Mouse (Mus musculus): ENCODE data around the gene Anp32a. TPM values are rescaled to one million over a fixed set of nuclear protein-coding genes. Genes with fewer than 3 reads are reported as not detected.

The Anp32a gene
- total and polyA plus RNA-seq, 3 experiments = 9.8 to 501 (median 278) TPM

DNA sequence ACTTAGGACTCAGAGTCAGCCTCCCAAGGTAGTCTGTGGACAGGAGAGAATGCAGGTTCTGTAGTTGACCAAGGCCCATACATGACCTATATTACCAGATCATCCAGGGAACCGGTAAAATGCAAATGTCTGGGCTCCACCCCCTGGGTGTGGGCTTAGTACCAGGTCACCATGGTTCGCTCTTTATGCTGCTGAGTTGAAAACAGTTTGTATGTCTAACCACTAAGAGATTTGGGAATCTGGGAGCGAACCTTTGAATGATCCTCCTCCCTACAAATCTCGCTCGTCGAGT is 5.2 kb downstream of the Anp32a start:
- DNase-seq = no peak

DNA sequence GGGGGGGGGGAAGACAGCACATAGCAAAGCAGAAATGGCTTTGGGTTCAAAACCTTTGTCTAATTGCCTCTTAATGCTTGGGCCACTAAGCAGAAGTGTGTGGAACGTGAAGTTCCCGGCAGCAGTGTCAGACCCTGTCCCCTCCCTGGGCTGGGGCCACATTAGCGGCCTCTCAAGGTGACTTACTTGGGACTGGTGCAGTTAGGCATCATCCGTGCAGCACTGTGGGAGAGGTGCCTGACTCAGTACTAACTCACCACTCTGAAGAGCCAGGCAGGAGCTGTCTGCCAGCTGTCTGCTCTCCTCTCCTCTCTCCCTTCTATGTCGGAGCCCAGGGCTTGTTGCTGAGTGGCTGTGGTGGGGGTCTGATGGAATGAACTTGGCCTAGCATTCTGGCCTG is 6.1 kb downstream of the Anp32a start:
- peak; percentile 60 for DNase-seq

DNA sequence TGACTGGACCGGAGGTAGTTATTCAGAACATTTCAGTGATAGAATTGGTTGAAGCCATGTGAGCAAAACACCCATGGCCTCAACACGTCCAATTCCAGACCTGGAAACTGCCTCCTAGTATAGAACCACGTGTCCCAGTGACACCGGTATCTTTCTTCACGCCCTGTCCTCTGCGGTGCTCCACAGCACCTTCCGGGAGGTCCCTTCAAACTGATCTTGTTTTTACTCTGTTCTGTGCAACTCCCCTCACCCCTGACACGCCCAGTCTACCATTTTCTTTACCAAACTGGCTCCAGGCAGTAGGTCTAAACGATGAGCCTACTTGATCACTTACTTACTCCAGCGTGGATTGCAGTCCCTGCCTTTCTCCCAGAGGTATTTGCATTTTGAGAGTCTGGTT is 7.0 kb downstream of the Anp32a start:
- no peak for DNase-seq

- DNase-seq = peak; percentile 29
These were observed 7.4 kb downstream of the Anp32a start for GRCm38 (mm10) chr9:62348467-62348985.

- peak; percentile 41 for DNase-seq
These were observed 8.2 kb downstream of the Anp32a start for GRCm38 (mm10) chr9:62349250-62349649.

DNA sequence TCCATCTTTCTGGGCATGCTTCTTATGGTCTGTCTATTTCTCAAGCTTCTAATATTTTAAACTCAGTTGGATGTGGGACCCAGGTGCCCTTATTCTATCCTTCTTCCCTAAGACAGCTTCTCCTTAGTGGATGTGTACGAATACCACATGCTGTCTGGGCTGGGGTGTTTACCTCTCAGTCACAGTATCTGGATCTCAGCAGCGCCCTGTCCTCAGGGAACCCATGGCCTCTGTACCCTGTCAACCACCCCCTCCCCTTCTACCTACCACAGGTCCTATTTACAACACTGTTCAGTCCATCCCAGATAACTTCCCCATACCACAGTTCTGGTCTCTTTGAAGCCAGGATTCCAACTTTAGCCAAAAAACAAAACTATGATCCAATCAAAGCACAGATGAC is 9.6 kb downstream of the Anp32a start:
- no peak for DNase-seq

DNA sequence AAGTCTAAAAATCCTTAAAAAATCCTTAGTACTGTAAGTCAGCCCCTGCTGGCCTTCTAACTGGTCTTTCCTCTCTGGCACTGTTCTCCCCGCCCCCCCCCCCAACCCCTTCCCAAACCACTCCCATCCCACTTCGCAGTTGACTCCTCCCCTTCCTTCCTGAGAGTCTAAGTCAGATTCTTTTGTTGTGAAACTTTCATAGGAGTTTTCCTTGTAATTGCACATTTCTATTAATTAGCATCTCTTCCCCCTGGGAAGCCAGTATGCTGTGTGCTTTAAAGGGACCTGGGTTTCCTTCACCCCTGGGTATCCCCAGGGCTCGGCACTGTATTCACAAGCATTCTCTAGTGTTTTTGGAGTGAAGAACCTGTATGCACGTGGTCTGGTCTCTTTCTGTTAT is 10.1 kb downstream of the Anp32a start:
- DNase-seq = no peak

DNA sequence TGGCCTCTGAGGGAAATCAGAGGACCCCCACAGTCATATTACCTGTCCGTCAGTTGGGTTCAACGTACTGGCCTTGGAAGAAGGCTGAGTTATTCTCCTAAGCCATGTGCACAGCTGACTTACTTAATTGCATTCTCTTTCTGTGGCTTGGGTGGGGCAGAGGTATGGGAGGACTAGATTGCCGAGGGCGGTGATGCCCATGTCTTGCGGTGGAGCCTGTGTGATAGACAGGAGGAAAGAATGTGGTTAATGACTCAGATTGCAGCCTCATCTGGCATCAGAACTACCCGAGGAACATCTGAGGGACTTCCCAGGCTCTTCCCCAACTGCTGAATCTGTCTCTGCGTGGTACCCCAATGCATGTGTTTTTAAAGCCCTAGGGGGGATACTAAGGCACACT is 12.7 kb downstream of the Anp32a start:
- DNase-seq = peak; percentile 24

DNA sequence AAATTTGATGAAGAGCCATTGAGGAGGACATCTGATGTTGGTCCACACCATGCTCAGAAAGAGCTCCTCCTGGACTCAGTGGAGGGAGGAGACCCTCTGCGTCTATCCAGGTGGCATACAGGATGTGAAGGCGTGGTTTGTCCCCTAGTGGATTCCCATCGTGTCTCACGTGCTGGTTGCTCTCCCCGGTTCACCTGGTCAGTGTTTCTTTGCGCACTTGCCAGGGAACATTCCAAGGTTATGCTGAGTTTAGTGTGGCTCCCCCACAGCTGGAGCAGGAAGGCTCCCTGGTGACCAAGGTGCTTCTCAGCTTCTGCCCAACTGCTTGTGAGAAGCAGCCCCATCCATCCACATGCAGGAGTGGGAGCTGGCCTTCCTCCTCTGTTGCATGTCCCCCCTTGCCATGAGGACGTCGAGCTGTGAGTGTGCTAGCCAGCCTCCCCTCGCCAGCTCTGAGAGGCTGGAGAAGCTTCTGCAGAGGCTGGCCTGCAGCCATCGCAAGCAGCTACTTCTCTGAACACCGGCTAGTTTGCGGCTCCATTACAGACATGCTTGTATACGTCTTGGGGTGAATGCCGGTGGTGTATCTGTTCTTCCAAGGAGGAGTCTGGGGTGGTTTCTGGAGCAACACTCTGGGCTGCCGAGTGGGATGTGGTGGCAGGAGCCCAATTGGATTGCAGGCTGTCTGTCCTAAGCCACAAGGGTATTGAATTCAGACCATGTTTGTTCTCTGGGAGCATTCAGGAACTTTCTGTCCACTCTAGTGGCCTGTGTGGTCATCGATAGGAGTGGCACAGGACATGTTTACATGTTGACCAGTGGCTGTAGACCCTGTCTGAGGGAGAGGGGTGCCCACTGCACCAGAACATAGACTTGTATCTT is 14.0 kb downstream of the Anp32a start:
- no peak for DNase-seq

DNA sequence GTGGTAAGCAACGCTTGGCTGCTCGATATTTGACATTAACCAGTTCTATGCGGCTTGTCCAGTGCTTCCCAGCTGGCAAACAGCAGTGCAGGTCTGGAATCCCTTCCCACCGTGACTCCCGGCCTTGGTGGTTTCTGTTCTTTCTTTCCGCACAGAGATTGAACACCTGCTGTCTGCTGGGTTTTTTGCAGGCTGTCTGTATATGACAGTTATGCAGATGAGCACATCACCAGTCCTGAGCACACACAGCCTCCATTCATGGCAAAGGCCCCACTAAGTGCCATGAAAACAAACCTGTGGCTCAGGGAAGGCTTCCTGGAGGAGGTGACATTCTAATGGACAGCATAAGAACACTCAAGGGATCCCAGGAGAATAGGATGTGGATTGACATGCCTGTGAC is 14.7 kb downstream of the Anp32a start:
- DNase-seq = no peak

- DNase-seq = no peak
These were observed 16.5 kb downstream of the Anp32a start for GRCm38 (mm10) chr9:62357593-62357992.

DNA sequence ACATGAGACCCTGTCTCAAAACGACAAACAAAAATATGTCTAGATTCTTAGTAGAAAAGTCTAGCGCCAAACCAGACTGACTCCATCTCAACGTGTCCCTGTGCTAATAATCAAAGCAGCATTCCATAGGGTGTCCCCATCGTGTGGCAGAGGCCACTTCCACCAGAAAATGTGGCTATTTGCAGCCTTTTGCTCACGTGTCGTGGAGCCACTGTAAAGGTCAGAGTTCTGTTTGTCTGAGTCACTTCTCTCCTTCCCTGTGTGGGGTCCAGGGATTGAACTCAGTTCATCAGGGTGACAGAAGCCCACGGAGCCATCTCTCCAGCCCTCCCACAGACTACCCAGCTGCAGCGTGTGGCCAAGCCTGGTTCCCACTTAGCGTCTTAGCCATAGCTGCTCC is 17.8 kb downstream of the Anp32a start:
- DNase-seq = peak; percentile 53

DNA sequence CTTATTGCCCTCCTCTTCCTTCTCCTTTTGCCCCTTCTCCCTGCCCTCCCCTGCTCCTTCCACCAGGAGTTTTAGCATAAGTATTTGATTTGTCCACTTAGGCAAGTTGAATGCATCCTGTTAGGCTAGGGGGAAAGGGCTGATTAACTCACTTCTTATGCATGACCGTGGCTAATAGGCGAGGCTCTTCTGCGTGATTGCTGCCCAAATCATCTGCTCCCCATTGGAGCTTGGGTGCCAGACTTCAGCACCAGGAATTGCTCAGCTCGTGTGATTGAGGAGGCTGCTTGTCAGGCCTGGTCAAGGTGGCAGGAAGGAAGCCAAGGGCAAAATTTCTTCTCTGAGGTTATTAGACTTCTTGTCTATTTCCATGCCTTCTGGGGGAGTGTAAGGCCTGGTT is 19.8 kb downstream of the Anp32a start:
- peak; percentile 71 for DNase-seq

- peak; percentile 24 for DNase-seq
These were observed 21.8 kb downstream of the Anp32a start for GRCm38 (mm10) chr9:62362835-62363385.

- DNase-seq = peak; percentile 96
These were observed 22.5 kb downstream of the Anp32a start for GRCm38 (mm10) chr9:62363619-62364018.

DNA sequence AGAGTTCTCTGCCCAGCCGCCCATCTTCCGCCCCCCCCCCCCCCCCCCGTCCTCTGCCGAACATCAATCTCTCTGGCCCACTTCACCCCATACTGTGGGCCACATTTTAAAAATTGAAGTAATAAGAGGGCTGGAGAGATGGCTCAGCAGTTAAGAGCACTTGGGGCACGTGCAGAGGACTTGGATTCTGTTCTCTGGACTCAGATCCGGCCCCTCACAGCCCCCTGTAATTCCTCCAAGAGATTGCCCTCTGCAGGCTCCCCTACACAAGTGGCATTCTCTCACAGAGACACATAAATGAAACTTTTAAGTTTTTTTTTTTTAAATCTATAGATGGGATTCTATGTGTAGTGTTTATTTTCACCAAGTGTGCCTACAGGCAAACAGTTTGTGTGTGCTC is 23.1 kb downstream of the Anp32a start:
- peak; percentile 25 for DNase-seq

DNA sequence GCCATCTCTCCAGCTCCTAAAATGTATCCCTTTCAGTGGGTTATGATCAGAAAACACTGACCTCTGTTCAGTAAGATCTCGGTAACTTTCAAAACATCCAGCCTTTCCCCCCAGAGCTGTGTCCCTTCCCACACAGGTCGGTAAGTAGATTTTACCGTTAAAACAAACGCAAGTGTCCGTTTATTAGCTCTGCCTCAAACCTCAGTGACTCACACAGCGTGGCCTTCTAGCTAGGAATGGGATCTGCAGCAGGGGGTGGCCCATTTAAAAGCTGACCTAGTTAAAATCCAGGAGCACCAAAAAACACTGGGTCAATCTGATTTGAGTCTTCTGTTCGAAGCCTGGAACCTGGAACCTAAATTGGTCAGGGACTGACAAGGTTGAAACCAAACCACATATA is 23.7 kb downstream of the Anp32a start:
- peak; percentile 85 for DNase-seq

DNA sequence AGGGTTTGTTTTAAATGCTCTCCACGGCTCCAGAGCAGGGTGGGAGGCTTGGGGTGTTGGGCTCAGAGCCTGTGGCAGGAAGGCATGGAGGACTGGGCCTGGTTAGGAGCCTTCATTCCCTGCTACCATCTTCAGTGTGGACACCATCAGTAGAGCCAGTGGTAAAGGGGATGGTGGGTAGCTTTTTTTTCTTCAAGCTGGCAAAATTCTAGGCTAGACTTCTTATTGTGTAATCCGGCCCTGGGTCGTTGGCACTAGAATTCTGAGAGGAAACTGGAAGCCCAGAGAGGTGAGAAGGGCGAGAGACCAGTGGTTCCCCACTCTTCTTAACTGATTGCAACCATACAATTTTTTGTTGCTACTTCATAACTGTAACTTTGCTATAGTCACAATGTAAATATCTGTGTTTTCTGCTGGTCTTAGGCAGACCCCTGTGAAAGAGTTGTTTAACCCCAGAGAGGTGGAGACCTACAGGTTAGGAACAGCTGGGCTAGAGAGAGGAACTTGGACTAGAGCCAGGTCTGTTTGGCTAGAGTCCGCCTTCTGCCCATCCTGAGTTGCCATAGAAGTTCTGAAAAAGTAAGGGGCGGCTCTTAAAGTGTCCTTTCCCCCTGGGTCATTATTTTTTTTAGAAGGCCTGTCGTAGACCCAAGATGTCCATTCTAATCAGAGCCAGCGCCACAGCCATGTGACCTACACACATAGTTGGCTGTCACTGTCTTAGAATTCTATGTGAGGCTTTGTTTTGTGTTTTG is 24.4 kb downstream of the Anp32a start:
- peak; percentile 50 for DNase-seq

DNA sequence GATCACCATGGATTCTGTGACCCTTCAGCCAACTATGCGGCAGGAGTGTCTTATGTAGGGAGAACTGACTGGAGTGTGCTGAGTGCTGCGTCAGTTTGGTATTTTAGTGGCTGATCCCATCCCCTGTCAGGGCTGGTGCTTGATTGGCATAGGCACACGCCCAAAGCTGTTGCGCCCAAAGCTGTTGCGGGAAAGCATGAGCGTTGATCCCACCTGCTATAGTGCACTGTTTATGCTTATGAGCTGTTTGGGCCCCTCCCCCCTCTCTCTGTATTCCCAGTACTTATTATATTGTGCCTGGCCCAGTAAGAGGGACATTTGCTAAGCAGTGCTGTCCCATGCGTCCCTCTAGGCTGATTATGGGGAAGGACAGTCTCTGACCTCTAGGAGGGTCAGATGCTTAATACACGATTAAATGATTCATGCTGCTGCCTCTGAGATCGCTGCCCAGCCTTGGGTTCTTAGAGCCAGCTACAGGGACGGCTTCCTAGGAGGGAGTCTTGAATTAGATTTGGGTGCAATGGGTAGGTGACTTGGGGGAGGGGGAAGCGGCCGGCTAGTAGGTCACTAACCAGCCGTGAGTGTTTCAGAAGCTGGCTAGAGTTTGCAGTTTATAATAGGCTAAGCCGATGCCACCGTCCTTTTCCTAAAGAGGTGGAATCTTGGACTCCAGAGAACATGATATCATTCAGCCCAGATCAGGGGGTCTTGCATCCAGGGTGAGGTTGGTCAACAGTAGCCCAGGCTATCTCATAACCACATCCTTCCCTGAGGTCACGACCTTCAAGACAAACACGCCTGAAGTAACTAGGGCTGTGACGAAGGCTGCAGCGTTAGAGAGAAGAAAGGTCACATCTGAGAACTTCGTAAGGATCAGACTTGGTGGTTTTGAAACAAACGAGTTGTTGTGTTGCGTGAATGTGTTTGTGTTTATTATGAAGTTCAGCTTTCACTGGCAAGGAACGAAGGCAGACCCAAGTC is 25.7 kb downstream of the Anp32a start:
- DNase-seq = peak; percentile 80

GRCm38 (mm10) chr9:62367510-62368071 is 26.5 kb downstream of the Anp32a start:
- DNase-seq = peak; percentile 83

DNA sequence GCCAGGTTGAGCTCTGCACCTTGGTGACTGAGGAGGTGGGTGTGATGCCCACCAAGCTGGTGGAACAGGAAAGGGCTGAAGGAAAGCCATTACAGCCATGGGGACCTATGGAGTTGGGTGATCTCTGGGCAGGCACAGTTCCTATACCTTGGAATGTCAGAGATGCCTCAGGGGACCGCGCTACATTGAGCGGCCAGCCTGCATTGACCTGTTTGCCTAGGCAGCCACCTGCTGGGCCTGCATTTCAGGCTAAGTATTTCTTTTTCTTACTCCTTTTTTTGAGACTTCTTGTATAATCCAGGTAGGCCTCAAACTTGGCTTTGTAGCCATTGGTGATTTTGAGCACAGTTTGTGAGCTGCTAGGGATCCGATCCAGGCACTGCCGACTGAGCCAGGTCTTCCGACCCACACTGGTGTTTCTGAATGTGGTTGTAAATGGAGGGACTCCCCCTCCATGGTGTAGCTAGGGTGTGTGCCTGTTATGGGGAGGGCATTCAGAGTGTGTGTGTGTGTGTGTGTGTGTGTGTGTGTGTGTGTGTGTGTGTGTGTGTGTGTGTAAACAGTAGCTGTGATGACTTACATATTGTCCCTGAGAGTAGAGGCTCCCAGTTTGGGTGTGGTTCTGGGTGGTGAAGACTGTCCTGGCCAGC is 27.3 kb downstream of the Anp32a start:
- DNase-seq = peak; percentile 47

Data from adrenal gland, adult 2 months (tissue).